Mouse (Mus musculus) heart, embryonic 11.5 days (tissue): ENCODE measurements around the gene Rnf225. TPM values are rescaled to one million over a fixed set of nuclear protein-coding genes. Genes with fewer than 3 reads are reported as not detected.

Source experiments
- polyA plus RNA-seq: library from polyadenylated mRNA; unstranded; fragments of >200 nt; fragmentation: Nextera tagmentation; extraction: Ambion mirVana; gene quantifications from 2 replicates; pipeline ENCODE4 v1.2.1, GENCODE M21; 2014

The Rnf225 gene
- polyA plus RNA-seq, 1 experiment from 2014 or later: 0.53 TPM

Other genes with a start within 250 kb of the Rnf225 start
- gene Vmn2r55, start 242.4 kb upstream of the Rnf225 start, polyA plus RNA-seq: not detected in 2 replicates
- gene Vmn2r56, start 192.4 kb upstream of the Rnf225 start, polyA plus RNA-seq: not detected in 2 replicates
- gene Zscan18, start 123.8 kb upstream of the Rnf225 start, polyA plus RNA-seq: 8.5 and 9.1 TPM in 2 replicates
- gene Zfp329, start 108.6 kb upstream of the Rnf225 start, polyA plus RNA-seq: 12.4 and 13.4 TPM in 2 replicates
- 21.6 and 25.6 TPM in 2 replicates for gene Zfp110, start 92.7 kb upstream of the Rnf225 start, polyA plus RNA-seq
- 2.8 and 3.6 TPM in 2 replicates for gene Zfp128, start 46.2 kb upstream of the Rnf225 start, polyA plus RNA-seq
- 14.5 and 17.0 TPM in 2 replicates for gene Zscan22, start 29.6 kb upstream of the Rnf225 start, polyA plus RNA-seq
- gene Rps5, start 5.1 kb upstream of the Rnf225 start, polyA plus RNA-seq: 659 and 704 TPM in 2 replicates
- 6.8 and 7.1 TPM in 2 replicates for gene Zfp324, start 38.4 kb downstream of the Rnf225 start, polyA plus RNA-seq
- gene Zfp446, start 50.4 kb downstream of the Rnf225 start, polyA plus RNA-seq: 4.3 and 5.5 TPM in 2 replicates
- not detected in 2 replicates for gene Slc27a5, start 70.8 kb downstream of the Rnf225 start, polyA plus RNA-seq
- 252 and 256 TPM in 2 replicates for gene Trim28, start 71.7 kb downstream of the Rnf225 start, polyA plus RNA-seq
- gene Zbtb45, start 82.6 kb downstream of the Rnf225 start, polyA plus RNA-seq: 13.6 and 16.0 TPM in 2 replicates
- 148 and 149 TPM in 2 replicates for gene Chmp2a, start 107.4 kb downstream of the Rnf225 start, polyA plus RNA-seq
- gene Ube2m, start 110.9 kb downstream of the Rnf225 start, polyA plus RNA-seq: 172 and 174 TPM in 2 replicates
- 1.5 and 1.7 TPM in 2 replicates for gene Mzf1, start 127.3 kb downstream of the Rnf225 start, polyA plus RNA-seq
- gene Vmn1r85, start 167.8 kb downstream of the Rnf225 start, polyA plus RNA-seq: not detected in 2 replicates
- not detected in 2 replicates for gene Vmn1r86, start 192.5 kb downstream of the Rnf225 start, polyA plus RNA-seq
- not detected in 2 replicates for gene Vmn1r87, start 212.7 kb downstream of the Rnf225 start, polyA plus RNA-seq
- not detected in 2 replicates for gene Vmn1r88, start 232.2 kb downstream of the Rnf225 start, polyA plus RNA-seq